In the genomic region with DNA sequence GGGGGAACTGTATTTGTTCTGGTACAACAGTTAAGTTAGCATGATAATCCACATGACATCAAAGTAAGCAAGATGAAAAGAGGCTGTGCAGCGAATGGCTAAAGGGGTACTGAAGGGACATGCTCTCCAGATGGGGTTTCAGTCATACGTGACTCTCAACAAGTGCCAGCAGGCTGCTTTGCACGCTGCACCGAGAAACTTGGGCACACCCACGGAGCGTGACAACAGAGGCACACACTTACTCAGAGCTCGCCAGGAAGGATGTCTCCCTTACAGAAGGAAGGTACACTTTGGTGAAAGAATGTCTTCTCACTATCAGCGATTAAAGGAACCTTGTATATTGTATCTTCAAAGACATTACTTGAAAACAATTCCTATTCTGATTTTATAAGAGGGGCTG, we compare ENCODE assay signal across 9 mouse cellular contexts.
"Had no signal": no experiment of that assay in that cellular context is flagged by ENCODE, and none has a peak within 500 bp of the region (broad histone marks: within the 10 kb centered on the region; RNA-seq: fewer than 3 reads in every experiment).

No protein-coding gene starts in this region.

- ATAC-seq: liver, embryonic 12.5 days; midbrain, embryonic 15.5 days had no signal

- DNase-seq: kidney, adult 11 months; kidney, adult 9 months; kidney, postnatal 36 days; lung, embryonic 14.5 days; lung, postnatal 14 days; right cerebral cortex, postnatal 14 days; thymus, postnatal 25 days had no signal
